8 mouse cellular contexts compared by ENCODE assay signal in genomic region chr19:23145575-23145974, GRCm38 (mm10). TPM values are rescaled to one million over a fixed set of nuclear protein-coding genes. Genes with fewer than 3 reads are reported as not detected.
DNase-seq lines count a peak whose midpoint lies in the region; ATAC-seq and TF ChIP-seq lines count a peak whose summit lies in the region.
"Not testable (repeated sequence)": the region's sequence is repeated elsewhere in the genome, so short reads cannot be mapped to it uniquely, and the experiment has no call there.

No protein-coding gene starts in this region.

- H3K27ac ChIP-seq in cerebellum, adult 2 months (ENCODE audit: insufficient read depth, low read length), result peak overlapping the region; percentile 81; the same call in 1 of the 2 replicates
- peak overlapping the region; percentile 100 for H3K27ac ChIP-seq in gastrocnemius, adult 2 months
- H3K27ac ChIP-seq in hindbrain, postnatal 0 days, result 0 out of 2 replicates have a peak overlapping the region, but pooled peaks have one; percentile 57
- H3K27ac ChIP-seq in left cerebral cortex, adult 2 months, result peak overlapping the region; percentile 99
- not testable (repeated sequence) for H3K27ac ChIP-seq in lung, postnatal 0 days (ENCODE audit: low read length); stomach, postnatal 0 days (replicated peaks)

- not testable (repeated sequence) for H3K27me3 ChIP-seq in E14TG2a.4 (ENCODE audit: insufficient read depth, low read length); cerebellum, adult 2 months (ENCODE audit: control insufficient read depth, insufficient read depth, low read length); hindbrain, postnatal 0 days (ENCODE audit: insufficient read depth, low read length); lung, postnatal 0 days (replicated peaks; ENCODE audit: insufficient read depth, low read length); stomach, postnatal 0 days (ENCODE audit: control insufficient read depth, insufficient read depth, low read length)

- peak; percentile 9 for DNase-seq in adrenal gland, adult 2 months
- not testable (repeated sequence) for DNase-seq in cerebellum, adult 2 months; hindbrain, postnatal 0 days (ENCODE audit: low spot score); left cerebral cortex, adult 2 months (ENCODE audit: extremely low spot score in 1 of 2, low spot score in 2 of 2); lung, postnatal 0 days (ENCODE audit: low spot score); stomach, postnatal 0 days (ENCODE audit: low spot score)
- DNase-seq in gastrocnemius, adult 2 months, result peak; percentile 17

- 20% methylated on average over 7 of the region's 7 CpGs for WGBS in cerebellum, adult 2 months
- 87% methylated on average over 7 of the region's 7 CpGs for WGBS in hindbrain, postnatal 0 days
- WGBS in lung, postnatal 0 days, result 85% methylated on average over 7 of the region's 7 CpGs
- 89% methylated on average over 7 of the region's 7 CpGs for whole genome bisulfite sequencing in stomach, postnatal 0 days

- TF ChIP-seq EP300 in lung, postnatal 0 days (IDR thresholded peaks at IDR 0.05); stomach, postnatal 0 days (optimal IDR thresholded peaks at IDR 0.05): not testable (repeated sequence)

- not testable (repeated sequence) for H3K9me3 ChIP-seq in E14TG2a.4 (ENCODE audit: low read length); hindbrain, postnatal 0 days (ENCODE audit: low read length); lung, postnatal 0 days (ENCODE audit: low read length); stomach, postnatal 0 days (ENCODE audit: control insufficient read depth, low read length)

- intact Hi-C loops in gastrocnemius, adult 2 months (cut with DNase I); left cerebral cortex, adult 2 months (cut with DNase I): not testable (repeated sequence)

- not testable (repeated sequence) for H3K9ac ChIP-seq in hindbrain, postnatal 0 days (replicated peaks; ENCODE audit: low read length); lung, postnatal 0 days (replicated peaks; ENCODE audit: low read depth); stomach, postnatal 0 days (ENCODE audit: low read length)

- H3K4me1 ChIP-seq in E14TG2a.4 (replicated peaks; ENCODE audit: low read depth, low read length), result peaks cover 66% of the 10 kb centered on the region
- peaks cover 27% of the 10 kb centered on the region for H3K4me1 ChIP-seq in cerebellum, adult 2 months (ENCODE audit: control insufficient read depth, insufficient read depth, low read length)
- peaks cover 14% of the 10 kb centered on the region for H3K4me1 ChIP-seq in hindbrain, postnatal 0 days (ENCODE audit: insufficient read depth, low read length)
- peaks cover 34% of the 10 kb centered on the region; the same call in 1 of the 2 replicates for H3K4me1 ChIP-seq in lung, postnatal 0 days (ENCODE audit: insufficient read depth, low read depth, low read length)
- H3K4me1 ChIP-seq in stomach, postnatal 0 days (replicated peaks; ENCODE audit: control insufficient read depth, insufficient read depth), result not testable (repeated sequence)

- not testable (repeated sequence) for TF ChIP-seq CTCF in E14TG2a.4 (conservative IDR thresholded peaks at IDR 0.05; ENCODE audit: low read length); cerebellum, adult 2 months (IDR thresholded peaks at IDR 0.05; ENCODE audit: borderline replicate concordance, insufficient read depth, low read depth, low read length); gastrocnemius, adult 2 months (IDR thresholded peaks at IDR 0.05); hindbrain, postnatal 0 days (IDR thresholded peaks at IDR 0.05; ENCODE audit: low read depth); left cerebral cortex, adult 2 months (IDR thresholded peaks at IDR 0.05); lung, postnatal 0 days (IDR thresholded peaks at IDR 0.05); stomach, postnatal 0 days (IDR thresholded peaks at IDR 0.05; ENCODE audit: low read depth)

- H3K4me3 ChIP-seq in E14TG2a.4 (replicated peaks; ENCODE audit: low read length), result peak overlapping the region; percentile 98
- peak overlapping the region; percentile 56 for H3K4me3 ChIP-seq in cerebellum, adult 2 months (replicated peaks; ENCODE audit: insufficient read depth, low read depth, low read length)
- H3K4me3 ChIP-seq in gastrocnemius, adult 2 months, result peak overlapping the region; percentile 91
- H3K4me3 ChIP-seq in hindbrain, postnatal 0 days (ENCODE audit: low read length); stomach, postnatal 0 days (ENCODE audit: low read depth, low read length): not testable (repeated sequence)
- H3K4me3 ChIP-seq in left cerebral cortex, adult 2 months, result peak overlapping the region; percentile 40
- H3K4me3 ChIP-seq in lung, postnatal 0 days (ENCODE audit: low read depth, low read length), result peak overlapping the region; percentile 97; the same call in 1 of the 2 replicates

- TF ChIP-seq POLR2A in cerebellum, adult 2 months (IDR thresholded peaks at IDR 0.05; ENCODE audit: borderline replicate concordance, insufficient read depth, low read length), result not testable (repeated sequence)

- ATAC-seq in hindbrain, postnatal 0 days; lung, postnatal 0 days; stomach, postnatal 0 days (ENCODE audit: low FRiP score, low TSS enrichment): not testable (repeated sequence)

- H3K36me3 ChIP-seq in E14TG2a.4 (ENCODE audit: insufficient read depth, low read length), result peaks cover 82% of the 10 kb centered on the region
- not testable (repeated sequence) for H3K36me3 ChIP-seq in hindbrain, postnatal 0 days (ENCODE audit: insufficient read depth, low read length); lung, postnatal 0 days (ENCODE audit: insufficient read depth, low read length); stomach, postnatal 0 days (ENCODE audit: control insufficient read depth, insufficient read depth, low read length)

- not testable (repeated sequence) for H3K4me2 ChIP-seq in hindbrain, postnatal 0 days (ENCODE audit: low read depth, low read length)
- H3K4me2 ChIP-seq in lung, postnatal 0 days (replicated peaks; ENCODE audit: low read depth, low read length), result peak overlapping the region; percentile 87; the same call in 1 of the 2 replicates
- peak overlapping the region; percentile 11; the same call in 1 of the 2 replicates for H3K4me2 ChIP-seq in stomach, postnatal 0 days (replicated peaks; ENCODE audit: low read depth)

RNA-seq across cellular contexts. Expression of gene Klf9, which starts 4.5 kb away (rescaled TPM):
- total RNA-seq in adrenal gland, adult 2 months (2021), result 10 to 100 TPM; 75.8 to 85.6 TPM
- polyA plus RNA-seq in adrenal gland, adult 2 months (2012; rRNA removed), result 64.4 and 66.5 TPM in 2 replicates
- 93.5 and 97.3 TPM in 2 replicates for polyA plus RNA-seq in cerebellum, adult 2 months (2012; rRNA removed)
- total RNA-seq in gastrocnemius, adult 2 months (2021), result 100 to 1,000 TPM; 144 to 162 TPM
- total RNA-seq in hindbrain, postnatal 0 days (2014; rRNA removed), result 19.1 and 20.1 TPM in 2 replicates
- polyA plus RNA-seq in hindbrain, postnatal 0 days (2015; fragmentation: Nextera tagmentation; extraction: Ambion mirVana), result 9.5 and 10.5 TPM in 2 replicates
- 100 to 1,000 TPM; 200 to 205 TPM for total RNA-seq in left cerebral cortex, adult 2 months (2021)
- polyA plus RNA-seq in lung, postnatal 0 days (2015; fragmentation: Nextera tagmentation; extraction: Ambion mirVana), result 28.8 and 46.2 TPM in 2 replicates
- polyA plus RNA-seq in stomach, postnatal 0 days (2015; fragmentation: Nextera tagmentation; extraction: Ambion mirVana), result 11.3 and 17.4 TPM in 2 replicates
